Mouse (Mus musculus) limb, embryonic 11.5 days (tissue): Measurements from ENCODE around the gene Zfp296. TPM values are rescaled to one million over a fixed set of nuclear protein-coding genes. Genes with fewer than 3 reads are reported as not detected.
A peak's percentile ranks its signal among the peaks of the same experiment; 100 is the strongest.

Experiments
- ATAC-seq: fragments of 200-750 bp; cut with Nextera tagmentation; 2 replicates; pipeline ENCODE4 v1.8.0; 2017; ENCODE audit warnings: low read depth; ENCODE audit not compliant: insufficient number of reproducible peaks, low FRiP score, low TSS enrichment
- DNase-seq: peaks from one replicate; pipeline ENCODE4 v3.0.0-alpha.2; 2015; ENCODE audit warnings: low spot score
- H3K27ac ChIP-seq: fragments of 300-500 bp; sonication (generic); replicated peaks from 2 replicates; pipeline ENCODE4 v1.5.1; 2014; ENCODE audit warnings: low read depth, mild to moderate bottlenecking, low read length
- H3K27me3 ChIP-seq: fragments of 300-500 bp; sonication (generic); 2 replicates; pipeline ENCODE4 v1.6.1; 2014; ENCODE audit warnings: mild to moderate bottlenecking, low read length, mixed read lengths; ENCODE audit not compliant: control insufficient read depth, insufficient read depth
- H3K36me3 ChIP-seq: fragments of 300-500 bp; sonication (generic); 2 replicates; pipeline ENCODE4 v1.6.1; 2014; ENCODE audit warnings: mild to moderate bottlenecking, low read length, moderate library complexity, mixed read lengths; ENCODE audit not compliant: control insufficient read depth, insufficient read depth
- H3K4me1 ChIP-seq: fragments of 300-500 bp; sonication (generic); 2 replicates; pipeline ENCODE4 v1.6.1; 2014; ENCODE audit warnings: low read length, mixed read lengths; ENCODE audit not compliant: control insufficient read depth, insufficient read depth
- H3K4me2 ChIP-seq: fragments of 300-500 bp; sonication (generic); 2 replicates; pipeline ENCODE4 v1.6.1; 2014; ENCODE audit warnings: low read depth, mild to moderate bottlenecking, moderate library complexity; ENCODE audit not compliant: severe bottlenecking
- H3K4me3 ChIP-seq: fragments of 300-500 bp; sonication (generic); 2 replicates; pipeline ENCODE4 v1.5.1; 2014; ENCODE audit warnings: low read depth, low read length
- H3K9ac ChIP-seq: fragments of 300-500 bp; sonication (generic); 2 replicates; pipeline ENCODE4 v1.6.1; 2014; ENCODE audit warnings: mild to moderate bottlenecking, low read length
- H3K9me3 ChIP-seq: fragments of 300-500 bp; sonication (generic); 2 replicates; pipeline ENCODE4 v1.6.1; 2016; ENCODE audit warnings: low read length; ENCODE audit not compliant: control insufficient read depth
- WGBS: fragments of 180-500 bp; shearing (Covaris S2); extraction: QIAGEN DNeasy Blood & Tissue Kit; methylation state at CpG from one replicate; pipeline ENCODE4 v1.1.7; 2014; 5-methylcytosine and 5-hydroxymethylcytosine counted together
- polyA plus RNA-seq: library from polyadenylated mRNA; unstranded; fragments of >200 nt; fragmentation: Nextera tagmentation; extraction: Ambion mirVana; gene quantifications from 2 replicates; pipeline ENCODE4 v1.2.1, GENCODE M21; 2014

The Zfp296 gene
- polyA plus RNA-seq, 1 experiment from 2014 or later = 0.21 TPM

- 46% methylated on average over 2 of the region's 2 CpGs for WGBS
- no peak overlapping the region for H3K9ac ChIP-seq
- H3K27ac ChIP-seq = no peak overlapping the region
- H3K27me3 ChIP-seq = no peaks in the 10 kb centered on the region
- H3K4me2 ChIP-seq = no peak overlapping the region
- no peaks in the 10 kb centered on the region for H3K9me3 ChIP-seq
- peak; percentile 57 for DNase-seq
- H3K4me3 ChIP-seq = no peak overlapping the region
- H3K4me1 ChIP-seq = peaks cover 17% of the 10 kb centered on the region
- H3K36me3 ChIP-seq = peaks cover 13% of the 10 kb centered on the region
- ATAC-seq = no peak
These were observed 18.1 kb upstream of the Zfp296 start for GRCm38 (mm10) chr7:19558965-19559364.

- no peak for DNase-seq
- Histone ChIP-seq H3K9me3 (no peaks in the 10 kb centered on the region), H3K4me2 (peak overlapping the region; percentile 99), H3K36me3 (peaks cover 25% of the 10 kb centered on the region), H3K27ac (no peak overlapping the region), H3K4me3 (peak overlapping the region; percentile 98), H3K9ac (peak overlapping the region; percentile 95), H3K27me3 (no peaks in the 10 kb centered on the region), H3K4me1 (peaks cover 17% of the 10 kb centered on the region)
- no peak for ATAC-seq
- 31% methylated on average over 11 of the region's 11 CpGs for WGBS
These were observed 16.4 kb upstream of the Zfp296 start for GRCm38 (mm10) chr7:19560491-19561260.

GRCm38 (mm10) chr7:19561431-19561764 is 15.7 kb upstream of the Zfp296 start:
- Histone ChIP-seq H3K4me1 (peaks cover 17% of the 10 kb centered on the region), H3K9me3 (no peaks in the 10 kb centered on the region), H3K27ac (peak overlapping the region; percentile 84; the same call in 1 of the 2 replicates), H3K27me3 (no peaks in the 10 kb centered on the region), H3K9ac (peak overlapping the region; percentile 95), H3K36me3 (peaks cover 25% of the 10 kb centered on the region), H3K4me2 (peak overlapping the region; percentile 99), H3K4me3 (peak overlapping the region; percentile 98)
- WGBS = under 1% methylated on average over 11 of the region's 11 CpGs
- DNase-seq (no peak), ATAC-seq (no peak)

GRCm38 (mm10) chr7:19561765-19562642 is 15.1 kb upstream of the Zfp296 start:
- Histone ChIP-seq H3K27me3 (no peaks in the 10 kb centered on the region), H3K36me3 (peaks cover 24% of the 10 kb centered on the region), H3K27ac (peak overlapping the region; percentile 84), H3K4me3 (peak overlapping the region; percentile 98), H3K9me3 (no peaks in the 10 kb centered on the region), H3K4me1 (peaks cover 17% of the 10 kb centered on the region), H3K4me2 (peak overlapping the region; percentile 99), H3K9ac (peak overlapping the region; percentile 95)
- DNase-seq = peak; percentile 96
- peak; percentile 87 for ATAC-seq
- WGBS = under 1% methylated on average over 102 of the region's 102 CpGs

GRCm38 (mm10) chr7:19562643-19563410 is 14.3 kb upstream of the Zfp296 start, which contains the start of gene Ppp1r37:
Gene Ppp1r37 (minus strand): TSS chr7:19563076.
- H3K9ac ChIP-seq = peak within 1 kb of the TSS; percentile 95
- H3K4me1 ChIP-seq = peaks cover 17% of the 10 kb centered on the region
- peak within 1 kb of the TSS; percentile 98 for H3K4me3 ChIP-seq
- ATAC-seq = peak; percentile 31; the same call in 1 of the 2 replicates
- DNase-seq = no peak
- H3K27ac ChIP-seq = peak within 1 kb of the TSS; percentile 84
- H3K4me2 ChIP-seq = peak within 1 kb of the TSS; percentile 99
- H3K27me3 ChIP-seq = no peaks in the 10 kb centered on the region
- no peaks in the 10 kb centered on the region for H3K9me3 ChIP-seq
- peaks cover 21% of the 10 kb centered on the region for H3K36me3 ChIP-seq
- WGBS = 3% methylated on average over 19 of the region's 19 CpGs

- H3K36me3 ChIP-seq = peaks cover 19% of the 10 kb centered on the region
- H3K27me3 ChIP-seq = no peaks in the 10 kb centered on the region
- DNase-seq (no peak), ATAC-seq (no peak)
- no peak overlapping the region for H3K27ac ChIP-seq
- no peak overlapping the region for H3K9ac ChIP-seq
- no peaks in the 10 kb centered on the region for H3K9me3 ChIP-seq
- no peak overlapping the region for H3K4me2 ChIP-seq
- 82% methylated on average over 3 of the region's 3 CpGs for WGBS
- H3K4me1 ChIP-seq = peaks cover 17% of the 10 kb centered on the region
- H3K4me3 ChIP-seq = no peak overlapping the region
These were observed 13.2 kb upstream of the Zfp296 start for GRCm38 (mm10) chr7:19563884-19564283.

GRCm38 (mm10) chr7:19564455-19564854 is 12.6 kb upstream of the Zfp296 start:
- no peak for ATAC-seq
- no peaks in the 10 kb centered on the region for H3K27me3 ChIP-seq
- no peaks in the 10 kb centered on the region for H3K9me3 ChIP-seq
- H3K27ac ChIP-seq = no peak overlapping the region
- H3K36me3 ChIP-seq = peaks cover 19% of the 10 kb centered on the region
- peaks cover 17% of the 10 kb centered on the region for H3K4me1 ChIP-seq
- 88% methylated on average over 4 of the region's 4 CpGs for WGBS
- no peak overlapping the region for H3K4me3 ChIP-seq
- H3K9ac ChIP-seq = no peak overlapping the region
- no peak overlapping the region for H3K4me2 ChIP-seq
- DNase-seq = no peak

- Histone ChIP-seq H3K36me3 (peaks cover 19% of the 10 kb centered on the region), H3K9me3 (no peaks in the 10 kb centered on the region), H3K4me2 (no peak overlapping the region), H3K9ac (no peak overlapping the region), H3K4me1 (peaks cover 9% of the 10 kb centered on the region), H3K27me3 (no peaks in the 10 kb centered on the region), H3K4me3 (no peak overlapping the region), H3K27ac (no peak overlapping the region)
- ATAC-seq = no peak
- WGBS = 91% methylated on average over 2 of the region's 2 CpGs
- no peak for DNase-seq
These were observed 11.3 kb upstream of the Zfp296 start for GRCm38 (mm10) chr7:19565803-19566202.
